Mouse (Mus musculus) heart, embryonic 14.5 days (tissue): Measurements from ENCODE around the gene 2810459M11Rik. TPM values are rescaled to one million over a fixed set of nuclear protein-coding genes. Genes with fewer than 3 reads are reported as not detected.

Source experiments
- ATAC-seq: fragments of 200-750 bp; cut with Nextera tagmentation; 2 replicates; pipeline ENCODE4 v1.8.0; 2017; ENCODE audit warnings: low read depth, moderate TSS enrichment; ENCODE audit not compliant: insufficient number of reproducible peaks, insufficient read depth, low FRiP score
- H3K27ac ChIP-seq, 2 experiments: fragments of 200-500 bp in 1 of 2; fragments of 300-500 bp in 1 of 2; sonication (generic) in 1 of 2; replicated peaks in 1 of 2; 2 replicates each; pipeline ENCODE4 v1.5.1; 2012 to 2014; ENCODE audit warnings: low read depth in 2 of 2, low read length in 2 of 2, control low read depth in 1 of 2, mild to moderate bottlenecking in 1 of 2, mixed read lengths in 1 of 2; ENCODE audit not compliant: control insufficient read depth in 1 of 2, insufficient read depth in 1 of 2
- H3K27me3 ChIP-seq: fragments of 300-500 bp; sonication (generic); 2 replicates; pipeline ENCODE4 v1.6.1; 2014; ENCODE audit warnings: mild to moderate bottlenecking, low read length, control low read depth; ENCODE audit not compliant: control insufficient read depth, insufficient read depth
- H3K36me3 ChIP-seq: fragments of 300-500 bp; sonication (generic); 2 replicates; pipeline ENCODE4 v1.6.1; 2014; ENCODE audit warnings: mild to moderate bottlenecking, control low read depth, low read length, mixed read lengths; ENCODE audit not compliant: control insufficient read depth, insufficient read depth
- H3K4me1 ChIP-seq, 2 experiments: fragments of 200-500 bp in 1 of 2; fragments of 300-500 bp in 1 of 2; sonication (generic) in 1 of 2; 2 replicates each; pipeline ENCODE4 v1.6.1; 2012 to 2014; ENCODE audit warnings: low read length in 2 of 2, control low read depth in 1 of 2, mixed read lengths in 1 of 2; ENCODE audit not compliant: control insufficient read depth in 2 of 2, insufficient read depth in 2 of 2
- H3K4me2 ChIP-seq: fragments of 300-500 bp; sonication (generic); 2 replicates; pipeline ENCODE4 v1.6.1; 2014; ENCODE audit warnings: mild to moderate bottlenecking, low read length
- H3K4me3 ChIP-seq, 2 experiments: fragments of 200-500 bp in 1 of 2; fragments of 300-500 bp in 1 of 2; sonication (generic) in 1 of 2; 2 replicates each; pipeline ENCODE4 v1.5.1; 2012 to 2014; ENCODE audit warnings: low read length in 2 of 2, mild to moderate bottlenecking in 2 of 2, control low read depth in 1 of 2, low read depth in 1 of 2, moderate library complexity in 1 of 2; ENCODE audit not compliant: control insufficient read depth in 1 of 2, insufficient read depth in 1 of 2
- H3K9ac ChIP-seq: fragments of 300-500 bp; sonication (generic); 2 replicates; pipeline ENCODE4 v1.6.1; 2014; ENCODE audit warnings: mild to moderate bottlenecking, low read length
- H3K9me3 ChIP-seq: fragments of 300-500 bp; sonication (generic); 2 replicates; pipeline ENCODE4 v1.6.1; 2016; ENCODE audit warnings: low read length, control low read depth; ENCODE audit not compliant: control insufficient read depth
- WGBS: fragments of 180-500 bp; shearing (Covaris S2); extraction: QIAGEN DNeasy Blood & Tissue Kit; methylation state at CpG from one replicate; pipeline ENCODE4 v1.1.7; 2014; 5-methylcytosine and 5-hydroxymethylcytosine counted together
- polyA plus RNA-seq: library from polyadenylated mRNA; unstranded; fragments of >200 nt; fragmentation: Nextera tagmentation; extraction: Ambion mirVana; gene quantifications from 2 replicates; pipeline ENCODE4 v1.2.1, GENCODE M21; 2014

2810459M11Rik gene
- polyA plus RNA-seq, 1 experiment from 2014 or later: 0.27 TPM

GRCm38 (mm10) chr1:86040817-86041216, 4.8 kb upstream of the 2810459M11Rik start:
- Histone ChIP-seq H3K27me3 (peaks cover 25% of the 10 kb centered on the region), H3K9ac (no peak overlapping the region), H3K4me1 (0 out of 4 replicates have a peak, but pooled peaks cover 0 to 2% of the 10 kb centered on the region in 2 experiments), H3K4me2 (no peak overlapping the region), H3K9me3 (peaks cover 4% of the 10 kb centered on the region), H3K4me3 (no peak overlapping the region), H3K27ac (no peak overlapping the region), H3K36me3 (no peaks in the 10 kb centered on the region)
- 85% methylated on average over 3 of the region's 3 CpGs for WGBS
- ATAC-seq: no peak

DNA sequence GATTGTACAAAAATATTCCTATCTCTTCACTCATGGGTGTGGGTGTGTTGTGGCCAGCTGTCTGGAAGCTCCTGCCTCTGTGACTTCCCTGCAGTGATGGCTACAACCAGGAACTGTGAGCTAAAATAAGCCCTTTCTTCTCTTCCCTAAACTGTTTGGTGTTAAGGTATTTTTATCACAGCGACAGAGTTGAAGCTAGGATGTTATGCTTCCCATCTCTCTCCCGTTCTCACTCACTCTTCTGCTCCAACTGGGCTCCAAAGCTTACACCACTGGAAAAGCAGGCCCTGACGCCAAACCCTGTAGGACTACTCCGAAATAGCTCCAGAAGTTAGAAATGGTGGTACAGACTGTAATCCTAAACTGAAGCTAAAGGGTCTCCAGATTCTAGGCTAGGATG, 607 bp upstream of the 2810459M11Rik start:
- no peak overlapping the region for H3K4me2 ChIP-seq
- 55% methylated on average over 4 of the region's 4 CpGs for WGBS
- ATAC-seq: no peak
- H3K27ac ChIP-seq: no peak overlapping the region
- H3K27me3 ChIP-seq: peaks cover 54% of the 10 kb centered on the region
- H3K36me3 ChIP-seq: no peaks in the 10 kb centered on the region
- no peak overlapping the region for H3K4me3 ChIP-seq
- H3K9ac ChIP-seq: no peak overlapping the region
- peaks cover 11 to 22% of the 10 kb centered on the region in 2 experiments for H3K4me1 ChIP-seq
- H3K9me3 ChIP-seq: peaks cover 4% of the 10 kb centered on the region

DNA sequence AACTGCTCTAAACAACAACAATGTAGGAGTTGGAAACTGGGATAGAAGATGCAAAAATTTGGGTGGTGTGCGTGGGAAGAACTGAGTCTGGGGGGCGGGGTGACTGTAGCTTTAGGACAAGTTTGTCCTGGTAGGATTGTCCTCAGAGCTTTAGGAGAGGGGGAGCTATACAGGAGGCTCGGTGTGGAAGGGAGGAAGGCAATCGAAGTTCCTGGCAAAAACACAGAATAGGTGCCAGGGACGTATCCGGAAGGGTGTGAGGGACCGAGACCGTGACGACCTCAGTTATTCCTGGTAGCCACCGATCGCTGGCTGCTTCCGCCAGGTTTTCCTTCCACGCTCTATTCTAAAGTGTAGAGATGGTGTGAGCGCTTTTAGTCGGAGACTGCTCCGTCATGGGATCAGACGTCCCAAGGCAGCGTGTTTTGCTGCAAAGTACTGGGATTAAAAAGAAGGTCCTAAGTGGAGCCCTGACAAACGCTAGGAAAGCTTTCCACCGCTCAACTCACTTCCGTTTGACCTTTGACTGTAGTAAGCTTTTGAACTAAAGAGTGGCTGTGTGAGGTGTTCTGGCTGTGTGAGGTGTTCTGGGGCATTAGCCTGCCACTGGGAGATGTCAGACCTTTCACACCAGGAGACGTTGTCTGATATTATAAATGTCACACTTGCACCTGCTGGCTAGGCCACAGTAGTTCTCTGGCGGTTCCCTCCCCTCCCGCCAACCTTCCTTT, 1.3 kb downstream of the 2810459M11Rik start:
- H3K9ac ChIP-seq: no peak overlapping the region
- peaks cover 54% of the 10 kb centered on the region for H3K27me3 ChIP-seq

DNA sequence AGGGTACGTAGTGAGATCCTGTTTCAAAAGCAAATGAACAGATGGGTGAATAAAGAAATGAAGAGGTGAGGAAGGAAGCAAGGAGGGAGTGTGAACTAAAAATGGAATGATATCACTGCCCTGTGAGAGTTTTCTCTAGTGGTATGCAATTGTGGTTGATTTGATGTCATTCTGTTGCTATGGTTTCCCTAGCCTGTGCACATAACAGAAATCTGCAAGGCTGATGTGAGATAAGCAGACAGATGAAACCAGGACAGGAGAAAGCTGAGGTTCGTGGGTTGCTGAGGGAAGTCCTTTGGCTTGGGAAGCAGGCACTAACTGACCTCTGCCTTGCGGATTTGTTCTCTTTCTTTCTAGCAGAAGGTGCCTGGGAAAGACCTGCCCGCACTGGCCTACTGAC, 2.6 kb downstream of the 2810459M11Rik start:
- H3K27ac ChIP-seq: no peak overlapping the region
- no peaks in the 10 kb centered on the region for H3K9me3 ChIP-seq
- H3K4me1 ChIP-seq: peaks cover 11 to 22% of the 10 kb centered on the region in 2 experiments
- H3K36me3 ChIP-seq: no peaks in the 10 kb centered on the region
- H3K9ac ChIP-seq: no peak overlapping the region
- H3K27me3 ChIP-seq: peaks cover 52% of the 10 kb centered on the region
- 57% methylated on average over 4 of the region's 4 CpGs for WGBS
- no peak for ATAC-seq
- no peak overlapping the region for H3K4me2 ChIP-seq
- no peak overlapping the region for H3K4me3 ChIP-seq

More for the DNA sequence above, 1.3 kb downstream of the 2810459M11Rik start:
- ATAC-seq: no peak
- 15% methylated on average over 24 of the region's 24 CpGs for WGBS
- Histone ChIP-seq H3K4me1 (peaks cover 11 to 22% of the 10 kb centered on the region in 2 experiments), H3K4me3 (peak overlapping the region in 1 of 2 experiments; percentile 58; a peak in 3 of 4 replicates), H3K27ac (no peak overlapping the region), H3K4me2 (peak overlapping the region; percentile 98), H3K36me3 (no peaks in the 10 kb centered on the region), H3K9me3 (no peaks in the 10 kb centered on the region)

- Histone ChIP-seq H3K27ac (no peak overlapping the region), H3K4me3 (no peak overlapping the region), H3K4me2 (no peak overlapping the region), H3K36me3 (no peaks in the 10 kb centered on the region), H3K27me3 (peaks cover 47% of the 10 kb centered on the region), H3K9ac (no peak overlapping the region), H3K9me3 (no peaks in the 10 kb centered on the region), H3K4me1 (peaks cover 11 to 22% of the 10 kb centered on the region in 2 experiments)
- no peak for ATAC-seq
- WGBS: 61% methylated on average over 3 of the region's 3 CpGs
These were observed 3.1 kb downstream of the 2810459M11Rik start for GRCm38 (mm10) chr1:86048744-86049143.

- H3K27me3 ChIP-seq: peaks cover 8% of the 10 kb centered on the region
- no peak overlapping the region for H3K4me3 ChIP-seq
- H3K4me1 ChIP-seq: peaks cover 3 to 4% of the 10 kb centered on the region in 2 experiments; a peak in 3 of 4 replicates
- no peaks in the 10 kb centered on the region for H3K36me3 ChIP-seq
- 67% methylated on average over 12 of the region's 12 CpGs for WGBS
- H3K9me3 ChIP-seq: no peaks in the 10 kb centered on the region
- H3K27ac ChIP-seq: peak overlapping the region; percentile 36 to 43
- ATAC-seq: no peak
- H3K4me2 ChIP-seq: no peak overlapping the region
- H3K9ac ChIP-seq: no peak overlapping the region
These were observed 7.7 kb downstream of the 2810459M11Rik start for GRCm38 (mm10) chr1:86053198-86053921.

GRCm38 (mm10) chr1:86054943-86055342, 9.3 kb downstream of the 2810459M11Rik start:
- H3K27ac ChIP-seq: no peak overlapping the region
- no peaks in the 10 kb centered on the region for H3K36me3 ChIP-seq
- H3K27me3 ChIP-seq: no peaks in the 10 kb centered on the region
- no peak overlapping the region for H3K4me3 ChIP-seq
- H3K9me3 ChIP-seq: no peaks in the 10 kb centered on the region
- WGBS: 64% methylated on average over 3 of the region's 3 CpGs
- H3K9ac ChIP-seq: no peak overlapping the region
- H3K4me1 ChIP-seq: peaks cover 3 to 4% of the 10 kb centered on the region in 2 experiments; a peak in 1 of 4 replicates
- no peak overlapping the region for H3K4me2 ChIP-seq
- no peak for ATAC-seq
